Mouse (Mus musculus): ENCODE measurements at regions not wholly inside any gene's neighbourhood (a gene's known extent, or its start where the extent isn't known, plus 50 kb on each side); places are given as distances from the start of the nearest gene placed in this dataset.

GRCm38 (mm10) chr14:123219590-123219989 lies 235.8 kb upstream of the Tmtc4 start:
- DNase-seq, result no peak

- DNase-seq, result peak; percentile 38
These were observed 226.4 kb upstream of the Tmtc4 start for GRCm38 (mm10) chr14:123210241-123210640.

GRCm38 (mm10) chr14:123202848-123203247 lies 219.0 kb upstream of the Tmtc4 start:
- DNase-seq, result no peak

- no peak for DNase-seq
These were observed 218.5 kb upstream of the Tmtc4 start for GRCm38 (mm10) chr14:123202313-123202712.

GRCm38 (mm10) chr14:123201426-123202274 lies 217.8 kb upstream of the Tmtc4 start:
- DNase-seq, result peak; percentile 84

GRCm38 (mm10) chr14:123199111-123199510 lies 215.3 kb upstream of the Tmtc4 start:
- DNase-seq, result no peak

- DNase-seq, result no peak
These were observed 208.7 kb upstream of the Tmtc4 start for GRCm38 (mm10) chr14:123192574-123192973.

- no peak for DNase-seq
These were observed 206.9 kb upstream of the Tmtc4 start for GRCm38 (mm10) chr14:123190729-123191128.

- DNase-seq, result no peak
These were observed 203.6 kb upstream of the Tmtc4 start for GRCm38 (mm10) chr14:123187270-123188058.

GRCm38 (mm10) chr14:123173183-123173582 lies 189.3 kb upstream of the Tmtc4 start:
- DNase-seq, result no peak

- DNase-seq, result no peak
These were observed 188.0 kb upstream of the Tmtc4 start for GRCm38 (mm10) chr14:123171865-123172264.

GRCm38 (mm10) chr14:123163842-123164241 lies 180.0 kb upstream of the Tmtc4 start:
- no peak for DNase-seq

GRCm38 (mm10) chr14:123143489-123144046 lies 159.7 kb upstream of the Tmtc4 start:
- DNase-seq, result peak; percentile 41

GRCm38 (mm10) chr14:123138743-123139705 lies 155.2 kb upstream of the Tmtc4 start:
- no peak for DNase-seq

- no peak for DNase-seq
These were observed 150.1 kb upstream of the Tmtc4 start for GRCm38 (mm10) chr14:123133979-123134378.

GRCm38 (mm10) chr14:123120361-123120760 lies 136.5 kb upstream of the Tmtc4 start:
- DNase-seq, result peak; percentile 77

GRCm38 (mm10) chr14:123116337-123116736 lies 132.5 kb upstream of the Tmtc4 start:
- no peak for DNase-seq

- no peak for DNase-seq
These were observed 126.7 kb upstream of the Tmtc4 start for GRCm38 (mm10) chr14:123110533-123110932.

GRCm38 (mm10) chr14:123100371-123100770 lies 116.5 kb upstream of the Tmtc4 start:
- no peak for DNase-seq

- no peak for DNase-seq
These were observed 112.3 kb upstream of the Tmtc4 start for GRCm38 (mm10) chr14:123096086-123096485.

GRCm38 (mm10) chr14:123082065-123082464 lies 98.2 kb upstream of the Tmtc4 start:
- DNase-seq, result no peak

- no peak for DNase-seq
These were observed 97.3 kb upstream of the Tmtc4 start for GRCm38 (mm10) chr14:123081016-123081714.
